Mouse (Mus musculus): ENCODE measurements at regions not wholly inside any gene's neighbourhood (a gene's known extent, or its start where the extent isn't known, plus 50 kb on each side); places are given as distances from the start of the nearest gene placed in this dataset.

- DNase-seq (ENCODE audit: low spot score in 2 of 2), result no peak
Observed at GRCm38 (mm10) chr9:88068322-88068721, 258.7 kb upstream of the Nt5e start.

GRCm38 (mm10) chr9:88068881-88069304, 258.1 kb upstream of the Nt5e start:
- DNase-seq (ENCODE audit: low spot score in 2 of 2), result no peak

- DNase-seq (ENCODE audit: low spot score in 2 of 2), result no peak
Observed at GRCm38 (mm10) chr9:88069834-88070233, 257.2 kb upstream of the Nt5e start.

GRCm38 (mm10) chr9:88073165-88073564, 253.8 kb upstream of the Nt5e start:
- DNase-seq (ENCODE audit: low spot score in 2 of 2), result peak in 1 of 2 experiments; percentile 33

GRCm38 (mm10) chr9:88073579-88073978, 253.4 kb upstream of the Nt5e start:
- no peak for DNase-seq (ENCODE audit: low spot score in 2 of 2)

- DNase-seq (ENCODE audit: low spot score in 2 of 2), result peak in 1 of 2 experiments; percentile 7
Observed at GRCm38 (mm10) chr9:88082931-88083479, 244.0 kb upstream of the Nt5e start.

GRCm38 (mm10) chr9:88085181-88085816, 241.7 kb upstream of the Nt5e start:
- no peak for DNase-seq (ENCODE audit: low spot score in 2 of 2)

GRCm38 (mm10) chr9:88085866-88086265, 241.1 kb upstream of the Nt5e start:
- DNase-seq (ENCODE audit: low spot score in 2 of 2), result no peak

GRCm38 (mm10) chr9:88091781-88092527, 235.0 kb upstream of the Nt5e start:
- DNase-seq (ENCODE audit: low spot score in 2 of 2), result no peak

GRCm38 (mm10) chr9:88092561-88092960, 234.4 kb upstream of the Nt5e start:
- DNase-seq (ENCODE audit: low spot score in 2 of 2), result no peak

- no peak for DNase-seq (ENCODE audit: low spot score in 2 of 2)
Observed at GRCm38 (mm10) chr9:88113094-88113493, 213.9 kb upstream of the Nt5e start.

- no peak for DNase-seq (ENCODE audit: low spot score in 2 of 2)
Observed at GRCm38 (mm10) chr9:88120536-88120935, 206.5 kb upstream of the Nt5e start.

GRCm38 (mm10) chr9:88120963-88121570, 205.9 kb upstream of the Nt5e start:
- no peak for DNase-seq (ENCODE audit: low spot score in 2 of 2)

GRCm38 (mm10) chr9:88124322-88125005, 202.5 kb upstream of the Nt5e start:
- peak in 1 of 2 experiments; percentile 40 for DNase-seq (ENCODE audit: low spot score in 2 of 2)

- DNase-seq (ENCODE audit: low spot score in 2 of 2), result no peak
Observed at GRCm38 (mm10) chr9:88163025-88163780, 163.8 kb upstream of the Nt5e start.

- DNase-seq (ENCODE audit: low spot score in 2 of 2), result no peak
Observed at GRCm38 (mm10) chr9:88177575-88178254, 149.3 kb upstream of the Nt5e start.

- no peak for DNase-seq (ENCODE audit: low spot score in 2 of 2)
Observed at GRCm38 (mm10) chr9:88181189-88181994, 145.6 kb upstream of the Nt5e start.

GRCm38 (mm10) chr9:88207378-88207777, 119.6 kb upstream of the Nt5e start:
- no peak for DNase-seq (ENCODE audit: low spot score in 2 of 2)

- no peak for DNase-seq (ENCODE audit: low spot score in 2 of 2)
Observed at GRCm38 (mm10) chr9:88208022-88208421, 119.0 kb upstream of the Nt5e start.

- DNase-seq (ENCODE audit: low spot score in 2 of 2), result no peak
Observed at GRCm38 (mm10) chr9:88214758-88215157, 112.2 kb upstream of the Nt5e start.
